Comparison of ENCODE assay signal across 10 mouse cellular contexts in genomic region chr8:90894231-90894914, GRCm38 (mm10).
DNase-seq lines count a peak whose midpoint lies in the region; ATAC-seq and TF ChIP-seq lines count a peak whose summit lies in the region.
"Had no signal": no experiment of that assay in that cellular context is flagged by ENCODE, and none has a peak within 500 bp of the region (broad histone marks: within the 10 kb centered on the region; RNA-seq: fewer than 3 reads in every experiment).

No protein-coding gene starts in this region.

- peak; percentile 89 for ATAC-seq in frontal cortex, adult (ENCODE audit: low TSS enrichment)
- ATAC-seq in lung, embryonic 16.5 days (ENCODE audit: low read depth), result peak; percentile 67; the same call in 1 of the 2 replicates
- no peak for ATAC-seq in hindbrain, postnatal 0 days
- no peak; the same call in 1 of the 2 replicates for ATAC-seq in stomach, embryonic 16.5 days (ENCODE audit: insufficient read depth, low FRiP score)

- no peaks in the 10 kb centered on the region for H3K27me3 ChIP-seq in lung, embryonic 16.5 days (ENCODE audit: control insufficient read depth, insufficient read depth, low read depth, low read length)
- H3K27me3 ChIP-seq in hindbrain, postnatal 0 days (ENCODE audit: insufficient read depth, low read length), result no peaks in the 10 kb centered on the region
- H3K27me3 ChIP-seq in stomach, embryonic 16.5 days (ENCODE audit: control insufficient read depth, insufficient read depth, low read length), result no peaks in the 10 kb centered on the region
- H3K27me3 ChIP-seq: megakaryocyte, embryonic 14.5 days had no signal

- H3K27ac ChIP-seq in lung, embryonic 16.5 days (ENCODE audit: low read length), result 0 out of 2 replicates have a peak overlapping the region, but pooled peaks have one; percentile 2
- H3K27ac ChIP-seq in hindbrain, postnatal 0 days, result no peak overlapping the region
- peak overlapping the region; percentile 28; the same call in 1 of the 2 replicates for H3K27ac ChIP-seq in stomach, embryonic 16.5 days (ENCODE audit: low read length)

- DNase-seq in frontal cortex, postnatal 10 days (ENCODE audit: low spot score in 2 of 2), result no peak
- no peak for DNase-seq in lung, postnatal 25 days (ENCODE audit: low spot score)
- no peak for DNase-seq in hindbrain, postnatal 0 days (ENCODE audit: low spot score)
- DNase-seq in adrenal gland, adult 2 months, result no peak
- no peak for DNase-seq in urinary bladder, postnatal 14 days (ENCODE audit: low spot score)
- DNase-seq: kidney, adult 2 months had no signal

- no peak for TF ChIP-seq CTCF in hindbrain, postnatal 0 days (IDR thresholded peaks at IDR 0.05; ENCODE audit: low read depth)

- 23% methylated on average over 14 of the region's 14 CpGs for WGBS in lung, embryonic 16.5 days
- 55% methylated on average over 14 of the region's 14 CpGs for WGBS in hindbrain, postnatal 0 days
- WGBS in stomach, embryonic 16.5 days, result 35% methylated on average over 14 of the region's 14 CpGs

- H3K9ac ChIP-seq in lung, embryonic 16.5 days (ENCODE audit: low read length), result peak overlapping the region; percentile 29; the same call in 1 of the 2 replicates
- no peak overlapping the region for H3K9ac ChIP-seq in hindbrain, postnatal 0 days (replicated peaks; ENCODE audit: low read length)
- no peak overlapping the region for H3K9ac ChIP-seq in stomach, embryonic 16.5 days (ENCODE audit: low read length)

- H3K9me3 ChIP-seq in lung, embryonic 16.5 days (ENCODE audit: control insufficient read depth, low read length), result no peaks in the 10 kb centered on the region
- H3K9me3 ChIP-seq in hindbrain, postnatal 0 days (ENCODE audit: low read length), result no peaks in the 10 kb centered on the region
- no peaks in the 10 kb centered on the region for H3K9me3 ChIP-seq in stomach, embryonic 16.5 days (replicated peaks; ENCODE audit: control insufficient read depth, low read length)
- H3K9me3 ChIP-seq: megakaryocyte, embryonic 14.5 days had no signal

- no peak overlapping the region for H3K4me3 ChIP-seq in lung, embryonic 16.5 days (ENCODE audit: low read length)
- H3K4me3 ChIP-seq in hindbrain, postnatal 0 days (ENCODE audit: low read length), result no peak overlapping the region
- no peak overlapping the region for H3K4me3 ChIP-seq in stomach, embryonic 16.5 days (replicated peaks; ENCODE audit: low read length)
- H3K4me3 ChIP-seq: megakaryocyte, embryonic 14.5 days had no signal

- peaks cover 12% of the 10 kb centered on the region for H3K4me1 ChIP-seq in lung, embryonic 16.5 days (replicated peaks; ENCODE audit: control insufficient read depth, insufficient read depth, low read length)
- no peaks in the 10 kb centered on the region for H3K4me1 ChIP-seq in hindbrain, postnatal 0 days (ENCODE audit: insufficient read depth, low read length)
- H3K4me1 ChIP-seq in stomach, embryonic 16.5 days (ENCODE audit: control insufficient read depth, insufficient read depth, low read length), result peaks cover 15% of the 10 kb centered on the region

- no peaks in the 10 kb centered on the region for H3K36me3 ChIP-seq in lung, embryonic 16.5 days (ENCODE audit: control insufficient read depth, insufficient read depth, low read length)
- H3K36me3 ChIP-seq in hindbrain, postnatal 0 days (ENCODE audit: insufficient read depth, low read length), result no peaks in the 10 kb centered on the region
- H3K36me3 ChIP-seq in stomach, embryonic 16.5 days (ENCODE audit: control insufficient read depth, insufficient read depth, low read length), result no peaks in the 10 kb centered on the region

- H3K4me2 ChIP-seq in lung, embryonic 16.5 days (ENCODE audit: low read depth, low read length), result no peak overlapping the region
- H3K4me2 ChIP-seq in hindbrain, postnatal 0 days (ENCODE audit: low read depth, low read length), result 0 out of 2 replicates have a peak overlapping the region, but pooled peaks have one; percentile 7
- no peak overlapping the region for H3K4me2 ChIP-seq in stomach, embryonic 16.5 days (ENCODE audit: low read depth, low read length)

Comparison
In these comparisons a context has a peak if more than half of its experiments do, and no peak if none do; other contexts are left out.
1. ATAC-seq: peak in frontal cortex, adult (single experiment) and lung, embryonic 16.5 days (single experiment); none in hindbrain, postnatal 0 days (single experiment) and stomach, embryonic 16.5 days (single experiment).